Mouse (Mus musculus) midbrain, postnatal 0 days (tissue): ENCODE results near the gene Nploc4. TPM values are rescaled to one million over a fixed set of nuclear protein-coding genes. Genes with fewer than 3 reads are reported as not detected.

Experiments
- ATAC-seq: fragments of 200-750 bp; cut with Nextera tagmentation; 2 replicates; pipeline ENCODE4 v1.8.0; 2017; ENCODE audit warnings: moderate number of reproducible peaks, mild to moderate bottlenecking, moderate TSS enrichment, moderate library complexity; ENCODE audit not compliant: low FRiP score
- DNase-seq: peaks from one replicate; pipeline ENCODE4 v3.0.0-alpha.2; 2015; ENCODE audit warnings: low spot score
- H3K27ac ChIP-seq: fragments of 300-500 bp; sonication (generic); 2 replicates; pipeline ENCODE4 v1.5.1; 2014; ENCODE audit warnings: low read depth, mild to moderate bottlenecking, low read length, mixed read lengths
- H3K27me3 ChIP-seq: fragments of 300-500 bp; sonication (generic); 2 replicates; pipeline ENCODE4 v1.6.1; 2014; ENCODE audit warnings: low read length, control low read depth, mixed read lengths; ENCODE audit not compliant: insufficient read depth
- H3K36me3 ChIP-seq: fragments of 300-500 bp; sonication (generic); 2 replicates; pipeline ENCODE4 v1.6.1; 2014; ENCODE audit warnings: low read length, control low read depth, mixed read lengths; ENCODE audit not compliant: insufficient read depth
- H3K4me1 ChIP-seq: fragments of 300-500 bp; sonication (generic); 2 replicates; pipeline ENCODE4 v1.6.1; 2014; ENCODE audit warnings: mild to moderate bottlenecking, control low read depth, antibody characterized with exemption, low read length, mixed read lengths; ENCODE audit not compliant: insufficient read depth
- H3K4me2 ChIP-seq: fragments of 300-500 bp; sonication (generic); 2 replicates; pipeline ENCODE4 v1.6.1; 2014; ENCODE audit warnings: low read depth, mild to moderate bottlenecking, low read length, mixed read lengths; ENCODE audit not compliant: poor library complexity, severe bottlenecking
- H3K4me3 ChIP-seq: fragments of 300-500 bp; sonication (generic); 2 replicates; pipeline ENCODE4 v1.5.1; 2014; ENCODE audit warnings: low read depth, mild to moderate bottlenecking, low read length, moderate library complexity
- H3K9ac ChIP-seq: fragments of 300-500 bp; sonication (generic); replicated peaks from 2 replicates; pipeline ENCODE4 v1.6.1; 2014; ENCODE audit warnings: mild to moderate bottlenecking, low read length, moderate library complexity, mixed read lengths; ENCODE audit not compliant: poor library complexity, severe bottlenecking
- H3K9me3 ChIP-seq: fragments of 300-500 bp; sonication (generic); 2 replicates; pipeline ENCODE4 v1.6.1; 2016; ENCODE audit warnings: low read length, control low read depth
- CTCF ChIP-seq: IDR thresholded peaks from 2 replicates; pipeline ENCODE4 v1.5.1; 2016; ENCODE audit warnings: antibody characterized with exemption, mild to moderate bottlenecking
- WGBS: fragments of 180-500 bp; shearing (Covaris S2); extraction: QIAGEN DNeasy Blood & Tissue Kit; methylation state at CpG from one replicate; pipeline ENCODE4 v1.1.7; 2014; 5-methylcytosine and 5-hydroxymethylcytosine counted together
- polyA plus RNA-seq: library from polyadenylated mRNA; unstranded; fragments of >200 nt; fragmentation: Nextera tagmentation; extraction: Ambion mirVana; gene quantifications from 2 replicates; pipeline ENCODE4 v1.2.1, GENCODE M21; 2015
- total RNA-seq: library from RNA; depleted of rRNA; stranded (reverse); fragments of >200 nt; gene quantifications from 2 replicates; pipeline ENCODE4 v1.2.3, GENCODE M21; 2014

Gene Nploc4
- total and polyA plus RNA-seq, 2 experiments from 2014 or later, result 27.1 to 64.4 TPM

GRCm38 (mm10) chr11:120467736-120468092, 30.2 kb upstream of the Nploc4 start:
- TF ChIP-seq CTCF, result no peak
- ATAC-seq (no peak), DNase-seq (no peak)
- Histone ChIP-seq H3K27me3 (no peaks in the 10 kb centered on the region), H3K4me2 (peak overlapping the region; percentile 92), H3K4me1 (peaks cover 15% of the 10 kb centered on the region; the same call in 1 of the 2 replicates), H3K9ac (peak overlapping the region; percentile 96), H3K36me3 (peaks cover 38% of the 10 kb centered on the region), H3K4me3 (peak overlapping the region; percentile 94), H3K9me3 (no peaks in the 10 kb centered on the region), H3K27ac (peak overlapping the region; percentile 67)
- under 1% methylated on average over 30 of the region's 33 CpGs for WGBS

- ATAC-seq, result peak; percentile 100
- TF ChIP-seq CTCF, result peak; percentile 13; the same call in 1 of the 2 replicates
- DNase-seq, result peak; percentile 100
Measured at GRCm38 (mm10) chr11:120467051-120467735, 29.7 kb upstream of the Nploc4 start, which contains the start of gene Arl16. TSS of gene Arl16 (minus strand) at chr11:120467607.

GRCm38 (mm10) chr11:120465521-120465920, 28.0 kb upstream of the Nploc4 start:
- 0 out of 2 replicates have a peak overlapping the region, but pooled peaks have one; percentile 37 for H3K9ac ChIP-seq

More at GRCm38 (mm10) chr11:120467051-120467735, 29.7 kb upstream of the Nploc4 start, which contains the start of gene Arl16:
- H3K9me3 ChIP-seq, result no peaks in the 10 kb centered on the region
- H3K4me1 ChIP-seq, result peaks cover 15% of the 10 kb centered on the region; the same call in 1 of the 2 replicates
- H3K4me2 ChIP-seq, result peak within 1 kb of the TSS; percentile 92
- peak within 1 kb of the TSS; percentile 96 for H3K9ac ChIP-seq
- peak within 1 kb of the TSS; percentile 94 for H3K4me3 ChIP-seq
- under 1% methylated on average over 51 of the region's 54 CpGs for WGBS
- peaks cover 38% of the 10 kb centered on the region for H3K36me3 ChIP-seq
- no peaks in the 10 kb centered on the region for H3K27me3 ChIP-seq
- peak within 1 kb of the TSS; percentile 80 for H3K27ac ChIP-seq

DNA sequence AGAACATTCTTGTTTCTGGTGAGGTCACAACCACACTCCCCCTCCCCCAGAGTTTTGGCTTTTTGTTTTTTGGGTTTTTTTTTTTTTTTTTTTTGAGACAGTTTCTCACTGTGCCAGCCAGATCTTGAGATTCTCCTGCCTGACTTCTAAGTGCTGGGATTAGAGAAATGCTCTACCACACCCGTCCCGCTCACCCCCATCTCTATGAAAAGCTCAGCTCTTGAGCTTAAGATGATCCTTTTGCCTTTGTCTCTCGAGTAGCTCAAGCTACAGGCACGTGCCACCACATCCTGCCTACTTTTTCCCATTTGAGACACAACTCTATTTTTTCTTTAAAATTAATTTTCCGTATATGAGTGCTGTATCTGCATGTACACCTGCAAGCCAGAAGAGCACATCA, 26.9 kb upstream of the Nploc4 start:
- DNase-seq (no peak), ATAC-seq (no peak)
- Histone ChIP-seq H3K4me1 (peaks cover 15% of the 10 kb centered on the region; the same call in 1 of the 2 replicates), H3K9me3 (no peaks in the 10 kb centered on the region), H3K4me3 (no peak overlapping the region), H3K27me3 (no peaks in the 10 kb centered on the region), H3K4me2 (no peak overlapping the region), H3K36me3 (peaks cover 27% of the 10 kb centered on the region), H3K9ac (no peak overlapping the region), H3K27ac (no peak overlapping the region)
- 86% methylated on average over 5 of the region's 5 CpGs for WGBS
- TF ChIP-seq CTCF, result no peak

More at GRCm38 (mm10) chr11:120465521-120465920, 28.0 kb upstream of the Nploc4 start:
- no peak for DNase-seq
- peaks cover 15% of the 10 kb centered on the region; the same call in 1 of the 2 replicates for H3K4me1 ChIP-seq
- no peaks in the 10 kb centered on the region for H3K27me3 ChIP-seq
- no peak for TF ChIP-seq CTCF
- no peak overlapping the region for H3K4me3 ChIP-seq
- H3K9me3 ChIP-seq, result no peaks in the 10 kb centered on the region
- 96% methylated on average over 4 of the region's 4 CpGs for WGBS
- H3K36me3 ChIP-seq, result peaks cover 33% of the 10 kb centered on the region
- no peak overlapping the region for H3K4me2 ChIP-seq
- ATAC-seq, result no peak
- H3K27ac ChIP-seq, result no peak overlapping the region

DNA sequence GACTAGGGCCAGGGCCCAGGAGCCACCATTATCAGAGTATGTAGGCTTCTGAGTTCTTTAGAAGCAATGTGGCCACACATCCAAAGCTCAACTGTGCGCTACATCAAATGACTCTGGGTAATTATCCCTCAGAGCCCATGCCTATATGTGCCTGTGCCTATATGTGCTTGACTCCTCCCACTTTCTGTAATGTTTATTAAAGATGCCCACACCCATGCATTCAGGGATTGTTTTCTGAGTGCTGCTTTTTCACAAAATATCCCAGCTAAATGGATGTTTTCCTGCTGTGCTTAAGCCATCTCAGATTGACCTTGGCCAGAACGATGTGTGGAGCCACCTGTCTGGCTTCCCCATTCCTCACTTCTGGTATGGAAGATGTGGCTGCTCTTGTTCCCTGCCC, 26.0 kb upstream of the Nploc4 start:
- H3K27ac ChIP-seq, result no peak overlapping the region
- no peak overlapping the region for H3K4me3 ChIP-seq
- DNase-seq (no peak), ATAC-seq (no peak)
- H3K9ac ChIP-seq, result no peak overlapping the region
- H3K4me1 ChIP-seq, result peaks cover 15% of the 10 kb centered on the region; the same call in 1 of the 2 replicates
- TF ChIP-seq CTCF, result no peak
- WGBS, result 86% methylated on average over 2 of the region's 2 CpGs
- peaks cover 27% of the 10 kb centered on the region for H3K36me3 ChIP-seq
- no peaks in the 10 kb centered on the region for H3K27me3 ChIP-seq
- no peaks in the 10 kb centered on the region for H3K9me3 ChIP-seq
- H3K4me2 ChIP-seq, result no peak overlapping the region
